Mouse (Mus musculus) embryo, embryonic 11.5 days (tissue): ENCODE results near the gene Rps6kb1.
"Not testable (repeated sequence)": the region's sequence is repeated elsewhere in the genome, so short reads cannot be mapped to it uniquely, and the experiment has no call there.

ENCODE experiments used
- DNase-seq: peaks from one replicate; pipeline ENCODE4 v3.0.0-alpha.2; 2012; ENCODE audit warnings: low read depth, low spot score

Gene Rps6kb1

DNA sequence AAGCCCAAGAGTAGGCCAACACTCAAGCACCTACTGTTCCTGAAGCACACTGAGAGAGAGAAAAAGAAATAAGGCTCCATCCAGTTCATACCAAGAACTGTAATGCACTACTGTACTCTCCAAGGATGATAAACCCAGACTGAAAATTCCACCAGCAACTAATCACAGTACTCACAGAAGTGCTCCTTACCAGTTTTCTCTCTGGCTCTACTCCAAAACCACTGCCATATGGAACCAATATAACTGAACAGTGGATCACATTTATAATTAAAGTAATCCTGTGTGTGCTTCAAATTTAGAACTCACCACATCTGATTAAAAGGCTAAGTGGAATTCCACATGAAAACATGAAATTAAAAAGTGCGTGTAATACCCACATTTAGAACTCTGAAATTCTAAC, 1.8 kb downstream of the Rps6kb1 start:
- no peak for DNase-seq

GRCm38 (mm10) chr11:86540476-86540845, 4.1 kb downstream of the Rps6kb1 start:
- DNase-seq, result no peak

DNA sequence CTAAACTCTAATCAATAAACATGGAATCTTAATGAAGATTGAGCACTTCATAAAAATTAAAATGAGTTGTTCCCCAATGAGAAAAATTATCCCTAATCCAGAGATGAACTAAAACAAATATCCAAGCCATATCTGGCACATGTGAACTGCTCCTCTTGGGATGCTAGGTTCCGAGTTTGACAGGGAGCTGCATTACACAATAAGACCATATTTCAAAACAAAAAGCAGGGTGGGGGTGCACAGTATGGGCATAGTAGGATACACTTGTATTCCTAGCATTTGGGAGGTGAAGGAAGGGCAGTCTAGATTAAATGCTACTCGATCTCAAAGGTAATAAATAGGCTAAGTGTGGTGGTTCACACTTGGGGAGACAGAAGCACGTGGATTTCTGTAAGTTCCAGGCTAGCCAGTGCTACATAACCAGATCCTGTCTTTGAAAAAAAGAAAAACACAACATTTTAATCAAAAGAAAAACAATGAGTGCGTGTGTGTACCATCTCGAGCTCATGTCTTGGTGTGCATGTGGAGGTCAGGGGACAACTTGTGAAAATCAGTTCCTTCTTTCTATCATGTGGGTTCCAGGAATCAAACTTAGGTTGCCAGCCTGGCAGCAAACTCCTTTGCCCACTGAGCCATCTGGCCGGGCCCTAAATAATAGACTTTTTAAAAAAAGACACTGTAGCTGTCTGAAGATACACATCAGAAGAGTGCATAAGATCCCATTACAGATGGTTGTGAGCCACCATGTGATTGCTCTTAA, 4.7 kb downstream of the Rps6kb1 start:
- no peak for DNase-seq

- DNase-seq, result no peak
Measured at GRCm38 (mm10) chr11:86538786-86539185, 5.8 kb downstream of the Rps6kb1 start.

DNA sequence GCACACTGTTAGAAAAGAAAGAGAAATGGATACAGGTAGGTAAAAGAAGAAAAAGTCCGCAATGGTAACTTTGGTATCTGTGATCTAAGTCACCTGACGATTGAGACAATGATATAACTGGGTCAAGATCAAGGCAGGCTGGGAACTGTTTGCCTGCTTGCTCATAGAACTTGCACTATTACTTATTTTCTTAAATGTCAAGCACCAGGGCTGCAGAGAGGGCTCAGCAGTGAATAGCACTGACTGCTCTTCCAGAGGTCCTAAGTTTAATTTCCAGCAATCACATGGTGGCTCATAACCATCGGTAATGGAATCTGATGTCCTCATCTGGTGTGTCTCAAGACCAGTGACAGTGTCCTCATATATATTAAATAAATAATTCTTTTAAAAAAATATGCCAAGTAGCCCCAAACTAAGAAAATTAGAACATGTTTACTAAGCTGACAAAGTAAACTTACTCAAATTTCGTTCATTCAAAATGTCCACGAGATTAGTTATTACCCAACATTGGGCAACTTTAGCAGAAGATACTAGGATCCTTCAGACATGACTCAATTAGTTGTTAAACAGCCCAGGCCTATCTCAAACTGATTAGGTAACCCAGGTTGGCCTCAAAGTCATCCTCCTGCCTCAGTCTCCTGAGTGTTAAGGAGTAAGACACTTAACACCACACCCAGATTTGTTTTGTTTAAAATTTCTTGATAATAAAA, 10.2 kb downstream of the Rps6kb1 start:
- no peak for DNase-seq

- not testable (repeated sequence) for DNase-seq
Measured at GRCm38 (mm10) chr11:86533302-86533701, 11.3 kb downstream of the Rps6kb1 start.

DNA sequence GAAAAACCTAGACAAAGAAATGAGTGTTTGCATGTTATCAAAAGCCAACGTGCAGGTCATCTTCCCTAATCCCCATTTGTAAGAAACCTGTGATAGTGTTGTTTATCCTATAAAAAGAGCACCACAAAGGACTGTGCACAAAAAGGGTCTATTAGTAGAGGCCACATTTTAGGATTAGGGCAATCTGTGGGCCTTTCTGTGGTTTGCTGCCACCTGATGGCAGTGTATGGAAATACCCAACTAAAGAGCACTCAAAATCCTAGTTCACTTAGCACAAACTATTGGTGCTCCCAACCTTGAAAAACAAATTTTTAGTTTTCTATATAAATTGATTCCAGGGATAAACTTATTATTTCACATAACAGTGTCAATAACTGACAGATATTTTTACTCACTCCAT, 11.8 kb downstream of the Rps6kb1 start:
- no peak for DNase-seq

GRCm38 (mm10) chr11:86527528-86527927, 17.1 kb downstream of the Rps6kb1 start:
- DNase-seq, result no peak

- DNase-seq, result no peak
Measured at GRCm38 (mm10) chr11:86519751-86520150, 24.9 kb downstream of the Rps6kb1 start.

DNA sequence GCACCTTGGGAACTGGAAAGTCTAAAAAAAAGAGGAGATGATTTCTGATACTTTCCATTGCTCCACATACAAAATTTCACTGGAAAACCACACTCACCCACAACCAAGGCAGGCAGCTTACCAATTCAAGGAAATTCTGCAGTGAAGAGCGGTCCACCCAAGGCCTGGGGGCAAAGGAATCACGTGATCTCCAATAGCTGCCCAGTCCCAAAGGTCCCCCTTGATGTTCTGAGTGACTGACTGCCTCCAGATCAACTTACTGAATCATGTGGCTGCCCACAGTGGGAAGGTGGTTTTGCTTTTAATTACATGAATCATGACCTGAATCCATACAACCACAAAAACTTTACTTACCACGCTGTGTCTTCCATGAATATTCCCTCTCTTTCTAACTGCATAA, 27.4 kb downstream of the Rps6kb1 start:
- no peak for DNase-seq

DNA sequence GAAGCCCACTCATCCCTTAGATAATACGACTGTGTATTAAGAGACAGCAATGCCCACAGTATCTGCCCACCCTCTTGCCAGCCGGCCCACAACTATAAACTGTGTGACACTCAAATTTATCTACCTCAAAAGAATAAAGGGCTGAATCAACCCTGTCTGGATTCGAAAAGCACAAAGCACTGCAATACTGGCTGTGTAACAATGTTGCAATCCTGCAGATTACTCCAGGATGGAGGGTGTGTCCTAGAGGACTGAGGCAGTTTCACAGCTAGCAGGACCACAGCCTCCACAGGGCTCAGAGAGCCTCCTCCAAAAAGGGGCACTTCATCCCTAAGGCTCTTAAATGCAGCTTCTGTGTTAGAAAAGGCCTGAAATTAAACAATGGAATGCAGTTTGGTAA, 28.0 kb downstream of the Rps6kb1 start:
- DNase-seq, result no peak

DNA sequence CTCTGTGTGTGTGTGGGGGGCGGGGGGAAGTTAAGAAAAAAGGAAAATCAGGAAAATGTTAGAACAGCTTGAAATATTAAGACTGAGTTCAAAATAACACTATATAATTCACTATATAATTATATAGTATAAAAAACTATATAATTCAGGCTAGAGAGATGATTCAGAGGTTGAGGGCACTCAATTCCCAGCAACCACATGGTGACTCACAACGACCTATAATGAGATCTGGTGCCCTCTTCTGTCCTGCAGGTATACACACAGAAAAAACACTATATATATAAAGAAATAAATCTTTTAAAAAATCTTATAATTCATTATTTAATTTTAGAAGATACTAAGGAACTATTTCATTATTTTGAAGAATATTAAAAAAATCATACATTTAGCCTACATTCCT, 36.6 kb downstream of the Rps6kb1 start:
- DNase-seq, result no peak

DNA sequence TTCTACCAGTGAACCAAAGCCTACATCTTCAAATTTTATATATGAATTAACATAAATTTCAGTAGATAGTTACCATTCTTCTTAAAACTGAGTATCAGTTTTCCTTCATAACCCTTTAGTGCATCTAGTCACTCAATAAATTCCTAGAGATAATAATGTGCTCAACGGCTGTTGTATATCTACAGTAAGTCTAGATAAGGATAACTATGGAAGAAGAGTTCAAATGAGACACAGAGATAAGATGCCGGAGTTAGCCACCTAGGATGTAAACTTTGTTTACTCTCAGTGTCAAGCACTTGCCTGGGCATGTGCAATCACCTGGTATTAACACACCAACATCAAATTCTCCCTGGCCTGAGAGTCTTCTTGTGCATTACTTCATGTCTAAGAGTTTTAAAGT, 37.3 kb downstream of the Rps6kb1 start:
- DNase-seq, result no peak

- no peak for DNase-seq
Measured at GRCm38 (mm10) chr11:86503121-86503520, 41.5 kb downstream of the Rps6kb1 start.

DNA sequence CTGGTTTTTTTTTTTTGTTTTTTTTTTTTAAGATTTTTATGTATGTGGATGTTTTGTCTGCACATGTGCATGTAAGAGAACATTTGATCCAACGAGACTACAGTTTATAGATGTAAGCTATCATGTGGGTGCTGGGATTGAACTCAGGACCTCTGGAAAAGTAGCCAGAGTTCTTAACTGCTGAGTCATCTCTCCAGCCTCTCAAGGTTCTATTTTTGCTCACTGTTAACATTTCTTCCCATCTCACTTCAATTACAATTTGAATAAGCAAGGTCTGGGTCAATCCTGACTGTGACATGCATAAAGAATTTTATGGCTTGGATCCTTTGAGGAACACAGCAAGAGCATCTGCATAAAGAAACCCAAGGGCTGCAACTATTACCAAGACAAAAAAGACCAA, 43.8 kb downstream of the Rps6kb1 start:
- DNase-seq, result no peak

GRCm38 (mm10) chr11:86497908-86498307, 46.7 kb downstream of the Rps6kb1 start:
- DNase-seq, result no peak

- DNase-seq, result no peak
Measured at GRCm38 (mm10) chr11:86497356-86497755, 47.2 kb downstream of the Rps6kb1 start.

GRCm38 (mm10) chr11:86490782-86491181, 53.8 kb downstream of the Rps6kb1 start:
- no peak for DNase-seq

GRCm38 (mm10) chr11:86484910-86485510, 59.6 kb downstream of the Rps6kb1 start:
- no peak for DNase-seq

DNA sequence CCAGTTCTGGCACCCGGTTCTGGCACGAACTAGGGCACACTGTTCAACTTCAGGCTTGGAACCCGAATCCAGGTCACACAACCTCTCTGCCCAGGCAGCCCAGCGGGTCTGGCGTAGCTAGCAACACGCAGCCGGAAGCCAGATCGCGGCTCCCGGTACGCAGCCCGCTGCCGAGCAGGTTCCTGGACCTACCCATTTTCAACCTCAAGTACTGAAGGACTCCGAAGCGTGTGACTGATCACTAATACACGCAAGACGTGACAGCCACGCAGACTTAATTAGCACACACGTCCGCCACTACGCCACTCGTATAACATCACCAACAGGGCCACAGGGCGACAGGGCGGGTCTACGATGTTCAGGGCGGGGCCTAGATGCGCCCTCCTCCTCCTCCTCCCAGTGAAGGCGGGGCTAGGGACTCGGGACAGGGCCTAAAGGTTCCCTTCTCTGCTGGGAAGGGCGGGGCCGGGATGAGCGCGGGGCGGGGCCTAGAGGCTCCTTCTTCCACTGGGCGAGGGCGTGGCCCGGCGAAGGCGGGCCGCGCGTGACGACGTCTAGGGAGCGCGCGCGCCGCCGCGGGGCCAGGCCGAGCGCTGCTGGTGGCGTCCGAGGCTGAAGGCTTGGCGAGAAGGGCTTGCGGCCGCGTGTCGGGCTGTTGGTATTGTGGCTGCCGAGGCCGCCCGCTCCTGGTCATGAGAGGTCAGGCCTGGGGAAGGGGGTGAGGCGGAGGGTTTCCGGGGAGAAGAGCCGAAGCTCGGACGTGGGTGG, 60.3 kb downstream of the Rps6kb1 start, which contains the start of gene Rnft1:
Rnft1 (plus strand) TSS at position 557 of the 768 bp plus-strand sequence.
- DNase-seq, result peak; percentile 98

DNA sequence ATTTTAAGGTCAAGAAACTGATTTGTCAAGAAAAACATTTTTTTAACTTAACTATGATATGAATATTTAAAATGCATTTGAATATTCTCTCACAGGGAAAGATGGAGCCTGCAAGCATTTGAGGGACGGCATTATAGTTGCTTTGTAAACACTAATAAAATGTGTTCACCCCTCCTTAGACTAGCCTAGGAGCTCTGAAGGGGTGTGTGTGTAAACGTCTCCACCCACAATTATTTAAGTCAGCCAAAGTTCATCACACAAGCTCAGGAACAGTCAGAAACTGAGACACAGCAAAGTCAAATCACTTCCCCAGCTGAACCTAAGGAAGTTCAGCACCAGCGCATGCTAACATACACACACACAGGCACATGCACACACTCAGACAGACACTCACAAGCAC, 71.0 kb downstream of the Rps6kb1 start:
- no peak for DNase-seq

- no peak for DNase-seq
Measured at GRCm38 (mm10) chr11:86472771-86473171, 71.8 kb downstream of the Rps6kb1 start.
